Mouse (Mus musculus): ENCODE results near the gene Vars.

- TF ChIP-seq CTCF (IDR thresholded peaks at IDR 0.05; ENCODE audit: low read depth) (no peak), EP300 (optimal IDR thresholded peaks at IDR 0.05) (no peak)
Measured at GRCm38 (mm10) chr17:35057090-35057489, 56.3 kb downstream of the Vars start.
